Mouse (Mus musculus) embryonic facial prominence, embryonic 11.5 days (tissue): Measurements from ENCODE around the gene Gsdma. TPM values are rescaled to one million over a fixed set of nuclear protein-coding genes. Genes with fewer than 3 reads are reported as not detected.
"Not testable (repeated sequence)": the region's sequence is repeated elsewhere in the genome, so short reads cannot be mapped to it uniquely, and the experiment has no call there.

Experiments used
- ATAC-seq: fragments of 200-750 bp; cut with Nextera tagmentation; replicated peaks from 2 replicates; pipeline ENCODE4 v1.8.0; 2017; ENCODE audit warnings: low read depth; ENCODE audit not compliant: insufficient number of reproducible peaks, low FRiP score, low TSS enrichment
- DNase-seq: peaks from one replicate; pipeline ENCODE4 v3.0.0-alpha.2; 2015; ENCODE audit warnings: low spot score
- H3K27ac ChIP-seq: fragments of 300-500 bp; sonication (generic); replicated peaks from 2 replicates; pipeline ENCODE4 v1.5.1; 2014; ENCODE audit warnings: mild to moderate bottlenecking, low read depth, low read length, control low read depth
- H3K27me3 ChIP-seq: fragments of 300-500 bp; sonication (generic); 2 replicates; pipeline ENCODE4 v1.6.1; 2014; ENCODE audit warnings: mild to moderate bottlenecking, low read length, moderate library complexity, mixed read lengths; ENCODE audit not compliant: control insufficient read depth, insufficient read depth
- H3K36me3 ChIP-seq: fragments of 300-500 bp; sonication (generic); replicated peaks from 2 replicates; pipeline ENCODE4 v1.6.1; 2014; ENCODE audit warnings: low read depth, mild to moderate bottlenecking, low read length, moderate library complexity, mixed read lengths; ENCODE audit not compliant: control insufficient read depth, insufficient read depth
- H3K4me1 ChIP-seq: fragments of 300-500 bp; sonication (generic); 2 replicates; pipeline ENCODE4 v1.6.1; 2014; ENCODE audit warnings: low read length, mixed read lengths; ENCODE audit not compliant: control insufficient read depth, insufficient read depth
- H3K4me2 ChIP-seq: fragments of 300-500 bp; sonication (generic); 2 replicates; pipeline ENCODE4 v1.6.1; 2014; ENCODE audit warnings: low read depth, mild to moderate bottlenecking, control low read depth, low read length, moderate library complexity
- H3K4me3 ChIP-seq: fragments of 300-500 bp; sonication (generic); 2 replicates; pipeline ENCODE4 v1.5.1; 2014; ENCODE audit warnings: low read depth, low read length, control low read depth
- H3K9ac ChIP-seq: fragments of 300-500 bp; sonication (generic); replicated peaks from 2 replicates; pipeline ENCODE4 v1.6.1; 2014; ENCODE audit warnings: mild to moderate bottlenecking, control low read depth, low read length
- H3K9me3 ChIP-seq: fragments of 300-500 bp; sonication (generic); replicated peaks from 2 replicates; pipeline ENCODE4 v1.6.1; 2016; ENCODE audit warnings: mild to moderate bottlenecking, low read length, inconsistent platforms, mixed read lengths; ENCODE audit not compliant: control insufficient read depth
- WGBS: fragments of 180-500 bp; shearing (Covaris S2); extraction: QIAGEN DNeasy Blood & Tissue Kit; methylation state at CpG from one replicate; pipeline ENCODE4 v1.1.7; 2014; 5-methylcytosine and 5-hydroxymethylcytosine counted together
- polyA plus RNA-seq: library from polyadenylated mRNA; unstranded; fragments of >200 nt; fragmentation: Nextera tagmentation; extraction: Ambion mirVana; gene quantifications from 2 replicates; pipeline ENCODE4 v1.2.1, GENCODE M21; 2014

The Gsdma gene
- polyA plus RNA-seq, 1 experiment from 2014 or later: 0.07 TPM

DNA sequence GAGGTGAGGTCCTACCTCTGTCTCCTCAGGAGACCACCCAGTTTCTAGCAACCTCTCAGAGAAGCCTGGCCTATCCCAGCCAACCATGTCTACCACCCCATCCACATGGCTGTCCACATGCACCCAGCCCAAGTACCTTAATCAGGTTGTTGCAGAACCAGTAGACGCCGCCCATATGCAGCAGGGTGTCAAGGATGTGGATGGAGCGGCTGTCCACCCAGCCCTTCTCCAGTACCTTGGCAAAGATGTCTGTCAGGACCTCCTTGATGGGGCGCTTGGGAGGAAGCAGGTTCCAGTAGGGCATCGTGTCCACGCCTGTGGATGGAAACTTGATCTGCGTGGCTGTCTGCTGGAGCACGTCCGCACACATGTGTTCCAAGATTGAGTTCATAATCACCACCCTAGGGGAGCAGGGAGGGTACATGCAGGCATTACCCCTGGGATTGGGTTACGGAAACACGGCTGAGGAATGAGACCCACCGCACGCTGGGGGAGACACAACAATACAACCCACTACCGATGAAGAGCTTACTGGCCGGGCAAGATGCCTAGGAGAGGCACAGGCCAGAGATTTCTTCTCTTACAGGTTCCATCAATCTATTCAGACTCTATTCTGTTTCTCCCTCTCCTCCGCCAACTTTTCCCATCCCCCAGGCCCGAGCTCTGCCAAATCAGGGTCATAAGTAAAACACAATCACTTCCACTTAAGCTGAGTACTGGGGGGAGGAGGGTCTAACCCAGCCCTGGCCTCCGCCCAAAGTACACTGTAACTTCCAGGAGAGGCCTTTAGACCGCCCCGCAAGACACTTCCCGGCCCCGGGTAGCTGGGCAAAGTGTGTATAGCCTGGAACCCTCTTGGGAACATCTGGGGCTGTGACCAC is 43.5 kb downstream of the Gsdma start:
- Histone ChIP-seq H3K4me2 (no peak overlapping the region), H3K9me3 (no peaks in the 10 kb centered on the region), H3K36me3 (peaks cover 14% of the 10 kb centered on the region), H3K4me3 (no peak overlapping the region), H3K4me1 (no peaks in the 10 kb centered on the region), H3K9ac (no peak overlapping the region), H3K27ac (no peak overlapping the region), H3K27me3 (no peaks in the 10 kb centered on the region)
- no peak for ATAC-seq
- no peak for DNase-seq
- WGBS: 83% methylated on average over 22 of the region's 22 CpGs

DNA sequence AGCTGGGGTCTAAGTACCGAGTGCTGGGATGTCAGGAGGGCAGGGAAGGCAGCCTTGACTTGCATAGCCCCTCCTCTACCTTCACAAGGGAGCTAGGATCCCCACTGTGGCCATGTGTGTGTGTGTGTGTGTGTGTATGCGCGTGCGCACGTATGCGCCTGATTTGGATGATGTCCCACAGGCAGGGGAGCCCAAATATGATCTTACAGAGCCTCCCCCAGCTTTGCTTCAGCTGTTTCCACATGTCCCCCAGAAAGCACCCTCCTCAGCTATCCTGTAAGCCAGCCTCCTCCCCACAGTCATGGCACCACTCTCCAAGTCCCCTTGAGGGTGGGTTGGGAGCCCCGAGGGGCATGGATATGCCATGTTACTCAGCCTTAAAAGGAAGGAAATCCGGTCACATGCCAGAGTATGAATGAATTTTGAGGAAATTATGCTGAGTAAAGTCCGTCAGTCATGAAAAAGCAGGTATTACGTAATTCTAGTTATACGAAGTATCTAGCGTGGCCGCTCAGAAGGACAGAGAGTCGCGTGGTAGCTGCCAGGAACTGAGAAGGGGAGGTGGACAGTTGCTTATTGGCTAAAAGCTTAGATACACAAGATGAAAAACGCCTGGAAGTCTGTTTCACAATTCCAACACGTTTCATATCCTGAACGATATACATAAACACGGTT is 44.3 kb downstream of the Gsdma start:
- no peak for DNase-seq
- Histone ChIP-seq H3K36me3 (peaks cover 14% of the 10 kb centered on the region), H3K4me2 (no peak overlapping the region), H3K9me3 (no peaks in the 10 kb centered on the region), H3K27me3 (no peaks in the 10 kb centered on the region), H3K4me3 (no peak overlapping the region), H3K4me1 (no peaks in the 10 kb centered on the region), H3K9ac (no peak overlapping the region), H3K27ac (no peak overlapping the region)
- WGBS: 91% methylated on average over 19 of the region's 19 CpGs
- no peak for ATAC-seq

DNA sequence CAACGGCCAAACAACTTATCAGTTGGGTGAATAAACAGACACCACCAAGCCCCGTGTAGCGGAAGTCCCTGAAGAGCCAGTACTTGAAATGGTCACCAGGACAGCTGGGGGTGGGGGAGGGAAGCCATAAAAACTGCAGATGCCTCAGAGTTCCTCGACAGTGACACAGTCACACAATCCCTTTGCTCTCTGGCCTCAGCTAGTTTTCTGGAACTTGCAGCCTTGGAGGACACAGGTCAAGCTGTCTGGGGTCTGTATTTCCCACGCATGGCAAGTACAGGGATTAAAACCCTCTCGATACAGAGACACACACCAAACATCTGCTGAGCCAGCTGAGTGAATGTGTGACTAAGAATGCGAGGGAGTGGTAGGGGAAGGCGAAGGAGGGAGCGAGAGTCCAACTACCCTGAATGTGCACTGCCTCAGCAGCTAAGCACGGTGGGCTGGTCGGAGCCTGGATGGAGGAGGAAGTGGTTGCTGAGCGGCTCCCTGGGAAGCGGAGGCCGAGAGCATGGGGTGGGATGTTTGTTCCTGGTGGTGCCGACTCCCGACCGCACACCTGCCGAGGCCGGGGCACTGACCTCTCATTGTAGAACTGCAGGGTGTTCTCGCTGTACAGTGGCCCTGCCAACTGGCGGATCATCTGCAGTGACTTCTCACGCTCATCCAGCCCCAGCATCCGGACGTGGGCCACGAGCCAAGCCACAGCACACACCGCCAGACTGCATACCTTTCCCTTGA is 45.0 kb downstream of the Gsdma start:
- 89% methylated on average over 26 of the region's 26 CpGs for WGBS
- H3K27me3 ChIP-seq: no peaks in the 10 kb centered on the region
- no peak overlapping the region for H3K27ac ChIP-seq
- no peaks in the 10 kb centered on the region for H3K4me1 ChIP-seq
- H3K9me3 ChIP-seq: no peaks in the 10 kb centered on the region
- ATAC-seq (no peak), DNase-seq (no peak)
- H3K4me3 ChIP-seq: no peak overlapping the region
- no peak overlapping the region for H3K4me2 ChIP-seq
- peaks cover 14% of the 10 kb centered on the region for H3K36me3 ChIP-seq
- no peak overlapping the region for H3K9ac ChIP-seq

DNA sequence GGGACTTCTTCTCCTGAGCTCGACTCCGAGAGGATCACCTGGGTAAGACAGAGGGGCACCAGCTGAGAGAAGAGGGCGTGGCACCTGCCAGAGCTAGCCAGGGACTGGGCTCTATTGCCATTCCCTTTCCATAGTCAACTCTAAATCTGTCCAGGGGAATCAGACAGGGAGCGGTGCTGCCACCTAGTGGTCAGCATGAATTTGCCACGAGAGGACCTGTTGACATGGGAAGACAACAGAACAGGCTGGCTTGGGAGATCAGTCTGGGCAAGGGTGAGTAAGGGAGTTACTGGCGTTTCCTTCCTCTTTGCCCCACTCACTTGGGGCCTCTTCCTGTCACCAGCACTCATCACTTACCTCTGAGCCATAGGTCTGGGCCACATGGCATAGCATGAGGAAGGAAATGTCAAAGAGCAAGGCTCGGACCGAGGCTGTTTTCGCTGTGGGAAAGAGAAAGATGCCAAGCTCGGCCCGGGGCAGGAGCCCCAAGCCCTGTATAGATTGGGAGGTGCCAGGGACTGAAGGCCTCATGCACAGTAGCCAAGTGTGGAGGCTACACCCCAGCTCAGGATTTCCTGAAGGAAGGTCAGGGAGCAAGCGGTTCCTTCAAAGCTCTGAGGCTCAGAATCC is 46.4 kb downstream of the Gsdma start:
- H3K27me3 ChIP-seq: no peaks in the 10 kb centered on the region
- WGBS: 56% methylated on average over 12 of the region's 12 CpGs
- H3K4me2 ChIP-seq: no peak overlapping the region
- no peak overlapping the region for H3K4me3 ChIP-seq
- no peaks in the 10 kb centered on the region for H3K9me3 ChIP-seq
- no peaks in the 10 kb centered on the region for H3K4me1 ChIP-seq
- H3K9ac ChIP-seq: no peak overlapping the region
- DNase-seq: peak; percentile 88
- H3K36me3 ChIP-seq: peaks cover 12% of the 10 kb centered on the region
- peak; percentile 36; the same call in 1 of the 2 replicates for ATAC-seq
- H3K27ac ChIP-seq: no peak overlapping the region

DNA sequence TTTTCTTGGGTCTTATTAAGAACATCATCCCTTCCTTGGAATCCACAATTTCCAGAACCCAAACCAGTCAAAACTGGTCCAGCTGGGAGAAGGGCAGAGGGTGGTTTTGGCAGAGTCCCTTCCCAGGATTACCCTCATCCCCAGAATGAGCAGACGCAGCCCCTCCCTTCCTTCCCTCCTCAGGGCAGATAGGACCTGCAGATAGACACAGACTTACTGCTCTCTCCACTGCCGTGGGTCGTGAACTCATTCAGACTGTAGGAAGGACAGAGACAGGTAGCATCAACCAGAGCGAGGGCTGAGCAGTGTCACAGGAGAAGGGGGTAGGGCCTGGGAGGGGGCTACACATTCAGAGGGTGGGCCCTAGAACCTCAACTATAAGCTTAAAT is 46.9 kb downstream of the Gsdma start:
- peaks cover 10% of the 10 kb centered on the region for H3K36me3 ChIP-seq
- 72% methylated on average over 4 of the region's 4 CpGs for WGBS

DNA sequence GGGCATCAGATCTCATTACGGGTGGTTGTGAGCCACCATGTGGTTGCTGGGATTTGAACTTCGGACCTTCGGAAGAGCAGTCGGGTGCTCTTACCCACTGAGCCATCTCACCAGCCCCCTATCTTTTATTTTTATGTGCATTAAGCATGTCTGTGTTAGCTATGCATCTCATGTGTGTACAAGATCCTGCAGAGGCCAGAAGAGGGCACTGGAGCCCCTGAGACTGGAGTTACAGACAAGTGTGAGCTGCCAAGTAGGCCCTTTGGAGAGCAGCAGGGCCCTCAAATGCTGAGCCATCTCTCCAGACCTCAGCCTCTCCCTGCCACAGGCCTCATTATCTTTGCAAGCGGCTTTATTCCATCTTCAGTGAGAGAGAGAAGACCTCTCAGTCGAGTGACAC is 47.9 kb downstream of the Gsdma start:
- WGBS: 96% methylated on average over 6 of the region's 6 CpGs
- H3K27ac ChIP-seq, ATAC-seq, H3K4me3 ChIP-seq, H3K36me3 ChIP-seq, DNase-seq, H3K4me2 ChIP-seq, H3K9ac ChIP-seq, H3K27me3 ChIP-seq, H3K4me1 ChIP-seq, H3K9me3 ChIP-seq: not testable (repeated sequence)

More for the DNA sequence above, 46.9 kb downstream of the Gsdma start:
- ATAC-seq: no peak
- Histone ChIP-seq H3K9me3 (no peaks in the 10 kb centered on the region), H3K4me3 (no peak overlapping the region), H3K9ac (no peak overlapping the region), H3K4me1 (no peaks in the 10 kb centered on the region), H3K27ac (no peak overlapping the region), H3K27me3 (no peaks in the 10 kb centered on the region), H3K4me2 (no peak overlapping the region)
- DNase-seq: no peak

DNA sequence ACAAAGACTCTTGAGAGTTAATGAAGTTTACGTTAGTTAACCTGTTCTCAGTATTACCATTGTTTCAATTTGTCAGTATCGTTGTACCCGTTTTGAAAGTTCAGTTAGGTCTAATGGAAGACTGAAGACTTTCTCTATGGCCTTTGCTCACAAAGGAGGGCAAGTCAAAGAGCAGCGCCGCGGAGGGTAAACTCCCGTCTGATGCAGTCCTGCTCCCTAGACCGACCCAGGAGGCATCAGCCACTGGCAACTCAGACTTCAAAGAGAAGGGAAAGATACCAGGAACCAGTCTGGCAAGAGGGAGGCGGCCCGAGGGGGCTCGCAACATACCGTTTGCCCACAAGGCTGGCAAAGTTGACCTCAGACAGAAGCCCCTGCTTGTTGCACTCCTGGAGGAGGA is 49.6 kb downstream of the Gsdma start:
- WGBS: 86% methylated on average over 12 of the region's 12 CpGs
- H3K36me3 ChIP-seq: peaks cover 5% of the 10 kb centered on the region
- no peak for DNase-seq

More for the DNA sequence above, 49.6 kb downstream of the Gsdma start:
- no peak overlapping the region for H3K4me3 ChIP-seq
- no peak for ATAC-seq
- H3K27ac ChIP-seq: no peak overlapping the region
- H3K9me3 ChIP-seq: no peaks in the 10 kb centered on the region
- no peak overlapping the region for H3K4me2 ChIP-seq
- H3K9ac ChIP-seq: no peak overlapping the region
- H3K27me3 ChIP-seq: no peaks in the 10 kb centered on the region
- H3K4me1 ChIP-seq: no peaks in the 10 kb centered on the region
